Mouse (Mus musculus): Measurements from ENCODE around the gene Rdh5. TPM values are rescaled to one million over a fixed set of nuclear protein-coding genes. Genes with fewer than 3 reads are reported as not detected.

Gene Rdh5
- polyA plus RNA-seq (2014; fragmentation: Nextera tagmentation; extraction: Ambion mirVana): 10.7 and 11.2 TPM in 2 replicates

GRCm38 (mm10) chr10:128922822-128923012, at the start of gene Rdh5:
Gene Rdh5 (minus strand): TSS chr10:128922888.
- 19% methylated on average over 1 of the region's 1 CpGs for WGBS
- DNase-seq (ENCODE audit: low spot score): no peak
- H3K4me1 ChIP-seq (ENCODE audit: control insufficient read depth, insufficient read depth, low read length): peaks cover 6% of the 10 kb centered on the region

GRCm38 (mm10) chr10:128970740-128971250, 48.1 kb upstream of the Rdh5 start:
- WGBS: 44% methylated on average over 1 of the region's 1 CpGs
- no peaks in the 10 kb centered on the region for H3K27me3 ChIP-seq (ENCODE audit: control insufficient read depth, insufficient read depth, low read length)
- H3K9me3 ChIP-seq (ENCODE audit: control insufficient read depth, low read length): no peaks in the 10 kb centered on the region
- ATAC-seq (ENCODE audit: insufficient read depth, low FRiP score, low TSS enrichment): no peak
- no peak overlapping the region for H3K4me3 ChIP-seq (ENCODE audit: low read depth, low read length)
- H3K4me2 ChIP-seq (ENCODE audit: low read depth): no peak overlapping the region
- H3K27ac ChIP-seq (ENCODE audit: low read depth, low read length): no peak overlapping the region
- no peaks in the 10 kb centered on the region for H3K36me3 ChIP-seq (ENCODE audit: control insufficient read depth, insufficient read depth, low read length)
- no peak overlapping the region for H3K9ac ChIP-seq (ENCODE audit: low read length)
- no peaks in the 10 kb centered on the region for H3K4me1 ChIP-seq (ENCODE audit: control insufficient read depth, insufficient read depth, low read length)
- DNase-seq (ENCODE audit: low spot score): no peak

More at GRCm38 (mm10) chr10:128922822-128923012, at the start of gene Rdh5:
- peak within 1 kb of the TSS; percentile 64 for H3K9ac ChIP-seq (ENCODE audit: low read length)
- H3K27me3 ChIP-seq (ENCODE audit: control insufficient read depth, insufficient read depth, low read length): no peaks in the 10 kb centered on the region
- H3K27ac ChIP-seq (ENCODE audit: low read depth, low read length): peak within 1 kb of the TSS; percentile 42; the same call in 1 of the 2 replicates
- peak within 1 kb of the TSS; percentile 64 for H3K4me3 ChIP-seq (ENCODE audit: low read depth, low read length)
- no peaks in the 10 kb centered on the region for H3K36me3 ChIP-seq (ENCODE audit: control insufficient read depth, insufficient read depth, low read length)
- H3K9me3 ChIP-seq (ENCODE audit: control insufficient read depth, low read length): no peaks in the 10 kb centered on the region
- H3K4me2 ChIP-seq (ENCODE audit: low read depth): peak within 1 kb of the TSS; percentile 40
- no peak for ATAC-seq (ENCODE audit: insufficient read depth, low FRiP score, low TSS enrichment)

- ATAC-seq (ENCODE audit: insufficient read depth, low FRiP score, low TSS enrichment): no peak
- Histone ChIP-seq H3K4me2 (ENCODE audit: low read depth) (no peak overlapping the region), H3K9ac (ENCODE audit: low read length) (no peak overlapping the region), H3K27me3 (ENCODE audit: control insufficient read depth, insufficient read depth, low read length) (no peaks in the 10 kb centered on the region), H3K36me3 (ENCODE audit: control insufficient read depth, insufficient read depth, low read length) (no peaks in the 10 kb centered on the region), H3K4me1 (ENCODE audit: control insufficient read depth, insufficient read depth, low read length) (no peaks in the 10 kb centered on the region), H3K4me3 (ENCODE audit: low read depth, low read length) (no peak overlapping the region), H3K9me3 (ENCODE audit: control insufficient read depth, low read length) (no peaks in the 10 kb centered on the region), H3K27ac (ENCODE audit: low read depth, low read length) (no peak overlapping the region)
- WGBS: 31% methylated on average over 1 of the region's 1 CpGs
- DNase-seq (ENCODE audit: low spot score): no peak
Observed at GRCm38 (mm10) chr10:128968341-128968749, 45.7 kb upstream of the Rdh5 start.

GRCm38 (mm10) chr10:128965871-128966270, 43.2 kb upstream of the Rdh5 start:
- WGBS: 86% methylated on average over 6 of the region's 6 CpGs

GRCm38 (mm10) chr10:128964961-128965360, 42.3 kb upstream of the Rdh5 start:
- H3K9me3 ChIP-seq (ENCODE audit: control insufficient read depth, low read length): no peaks in the 10 kb centered on the region
- no peak overlapping the region for H3K4me3 ChIP-seq (ENCODE audit: low read depth, low read length)
- no peak overlapping the region for H3K9ac ChIP-seq (ENCODE audit: low read length)
- no peak overlapping the region for H3K4me2 ChIP-seq (ENCODE audit: low read depth)
- ATAC-seq (ENCODE audit: insufficient read depth, low FRiP score, low TSS enrichment) (no peak), DNase-seq (ENCODE audit: low spot score) (no peak)
- H3K27ac ChIP-seq (ENCODE audit: low read depth, low read length): no peak overlapping the region
- H3K36me3 ChIP-seq (ENCODE audit: control insufficient read depth, insufficient read depth, low read length): no peaks in the 10 kb centered on the region
- 73% methylated on average over 2 of the region's 2 CpGs for WGBS
- no peaks in the 10 kb centered on the region for H3K4me1 ChIP-seq (ENCODE audit: control insufficient read depth, insufficient read depth, low read length)
- no peaks in the 10 kb centered on the region for H3K27me3 ChIP-seq (ENCODE audit: control insufficient read depth, insufficient read depth, low read length)

More at GRCm38 (mm10) chr10:128965871-128966270, 43.2 kb upstream of the Rdh5 start:
- H3K36me3 ChIP-seq (ENCODE audit: control insufficient read depth, insufficient read depth, low read length): no peaks in the 10 kb centered on the region
- ATAC-seq (ENCODE audit: insufficient read depth, low FRiP score, low TSS enrichment): no peak
- no peaks in the 10 kb centered on the region for H3K9me3 ChIP-seq (ENCODE audit: control insufficient read depth, low read length)
- H3K9ac ChIP-seq (ENCODE audit: low read length): no peak overlapping the region
- no peaks in the 10 kb centered on the region for H3K27me3 ChIP-seq (ENCODE audit: control insufficient read depth, insufficient read depth, low read length)
- H3K4me1 ChIP-seq (ENCODE audit: control insufficient read depth, insufficient read depth, low read length): no peaks in the 10 kb centered on the region
- no peak overlapping the region for H3K27ac ChIP-seq (ENCODE audit: low read depth, low read length)
- H3K4me3 ChIP-seq (ENCODE audit: low read depth, low read length): no peak overlapping the region
- H3K4me2 ChIP-seq (ENCODE audit: low read depth): no peak overlapping the region
- no peak for DNase-seq (ENCODE audit: low spot score)

GRCm38 (mm10) chr10:128960590-128961584, 38.2 kb upstream of the Rdh5 start, which contains the start of gene Mettl7b:
Gene Mettl7b (minus strand): TSS chr10:128960988.
- WGBS: 83% methylated on average over 12 of the region's 12 CpGs

GRCm38 (mm10) chr10:128960142-128960541, 37.5 kb upstream of the Rdh5 start:
- DNase-seq (ENCODE audit: low spot score): no peak
- ATAC-seq (ENCODE audit: insufficient read depth, low FRiP score, low TSS enrichment): no peak
- Histone ChIP-seq H3K36me3 (ENCODE audit: control insufficient read depth, insufficient read depth, low read length) (no peaks in the 10 kb centered on the region), H3K27me3 (ENCODE audit: control insufficient read depth, insufficient read depth, low read length) (no peaks in the 10 kb centered on the region), H3K4me1 (ENCODE audit: control insufficient read depth, insufficient read depth, low read length) (no peaks in the 10 kb centered on the region), H3K9me3 (ENCODE audit: control insufficient read depth, low read length) (no peaks in the 10 kb centered on the region), H3K27ac (ENCODE audit: low read depth, low read length) (no peak overlapping the region), H3K4me2 (ENCODE audit: low read depth) (no peak overlapping the region), H3K4me3 (ENCODE audit: low read depth, low read length) (no peak overlapping the region), H3K9ac (ENCODE audit: low read length) (no peak overlapping the region)
- 76% methylated on average over 4 of the region's 4 CpGs for WGBS

More at GRCm38 (mm10) chr10:128960590-128961584, 38.2 kb upstream of the Rdh5 start, which contains the start of gene Mettl7b:
- H3K36me3 ChIP-seq (ENCODE audit: control insufficient read depth, insufficient read depth, low read length): no peaks in the 10 kb centered on the region
- no peaks in the 10 kb centered on the region for H3K27me3 ChIP-seq (ENCODE audit: control insufficient read depth, insufficient read depth, low read length)
- H3K4me3 ChIP-seq (ENCODE audit: low read depth, low read length): no peak within 1 kb of the TSS
- no peak within 1 kb of the TSS for H3K4me2 ChIP-seq (ENCODE audit: low read depth)
- ATAC-seq (ENCODE audit: insufficient read depth, low FRiP score, low TSS enrichment): no peak
- DNase-seq (ENCODE audit: low spot score): no peak
- H3K9me3 ChIP-seq (ENCODE audit: control insufficient read depth, low read length): no peaks in the 10 kb centered on the region
- no peak within 1 kb of the TSS for H3K27ac ChIP-seq (ENCODE audit: low read depth, low read length)
- H3K4me1 ChIP-seq (ENCODE audit: control insufficient read depth, insufficient read depth, low read length): no peaks in the 10 kb centered on the region
- H3K9ac ChIP-seq (ENCODE audit: low read length): no peak within 1 kb of the TSS

GRCm38 (mm10) chr10:128958340-128958739, 35.7 kb upstream of the Rdh5 start:
- 76% methylated on average over 10 of the region's 10 CpGs for WGBS
- Histone ChIP-seq H3K27ac (ENCODE audit: low read depth, low read length) (no peak overlapping the region), H3K4me3 (ENCODE audit: low read depth, low read length) (no peak overlapping the region), H3K4me2 (ENCODE audit: low read depth) (no peak overlapping the region), H3K9ac (ENCODE audit: low read length) (no peak overlapping the region), H3K4me1 (ENCODE audit: control insufficient read depth, insufficient read depth, low read length) (no peaks in the 10 kb centered on the region), H3K27me3 (ENCODE audit: control insufficient read depth, insufficient read depth, low read length) (no peaks in the 10 kb centered on the region), H3K36me3 (ENCODE audit: control insufficient read depth, insufficient read depth, low read length) (no peaks in the 10 kb centered on the region), H3K9me3 (ENCODE audit: control insufficient read depth, low read length) (no peaks in the 10 kb centered on the region)
- DNase-seq (ENCODE audit: low spot score) (no peak), ATAC-seq (ENCODE audit: insufficient read depth, low FRiP score, low TSS enrichment) (no peak)

Data from neural tube, embryonic 11.5 days (tissue).